Comparison of ENCODE assay signal across 15 mouse cellular contexts in the genomic region with DNA sequence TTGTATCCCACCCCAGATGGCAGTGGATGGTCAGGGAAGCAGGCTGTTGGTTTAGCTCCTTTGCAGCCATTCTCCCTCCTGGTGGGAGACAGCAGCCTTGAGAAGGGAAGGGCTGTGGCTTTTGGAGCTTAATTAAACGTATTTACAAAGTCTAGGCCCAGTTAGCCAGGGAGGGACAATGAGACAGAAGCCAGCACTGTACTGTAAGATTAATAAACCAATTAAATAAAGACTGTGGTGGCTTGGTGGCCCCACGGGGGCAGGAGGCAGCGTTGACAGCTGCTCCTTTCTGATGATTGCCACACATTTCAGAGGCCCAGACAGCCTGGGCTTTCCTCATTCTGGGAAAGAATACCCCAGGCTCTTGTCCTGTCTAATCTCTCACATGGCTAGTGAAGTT. TPM values are rescaled to one million over a fixed set of nuclear protein-coding genes. Genes with fewer than 3 reads are reported as not detected.
DNase-seq lines count a peak whose midpoint lies in the region; ATAC-seq and TF ChIP-seq lines count a peak whose summit lies in the region.
"Had no signal": no experiment of that assay in that cellular context is flagged by ENCODE, and none has a peak within 500 bp of the region (broad histone marks: within the 10 kb centered on the region; RNA-seq: fewer than 3 reads in every experiment).

No protein-coding gene starts in this region.

- peak; percentile 18; the same call in 1 of the 2 replicates for ATAC-seq in forebrain, embryonic 16.5 days
- peak; percentile 72 for ATAC-seq in midbrain, embryonic 11.5 days (ENCODE audit: low FRiP score)

- no peak overlapping the region for H3K9ac ChIP-seq in forebrain, embryonic 16.5 days (replicated peaks; ENCODE audit: low read depth, low read length)
- no peak overlapping the region for H3K9ac ChIP-seq in midbrain, embryonic 11.5 days (ENCODE audit: low read length)
- H3K9ac ChIP-seq: embryonic facial prominence, embryonic 15.5 days had no signal

- no peak for TF ChIP-seq CTCF in C2C12 (IDR thresholded peaks at IDR 0.05; ENCODE audit: control insufficient read depth, insufficient read depth, insufficient read length)

- no peak overlapping the region for H3K4me3 ChIP-seq in heart, embryonic 10.5 days
- H3K4me3 ChIP-seq in C2C12 (ENCODE audit: insufficient read depth, poor library complexity, severe bottlenecking): no peak overlapping the region
- H3K4me3 ChIP-seq in forebrain, embryonic 16.5 days (replicated peaks; ENCODE audit: low read length): no peak overlapping the region
- H3K4me3 ChIP-seq in midbrain, embryonic 11.5 days (ENCODE audit: low read depth, low read length): no peak overlapping the region
- H3K4me3 ChIP-seq: embryonic facial prominence, embryonic 15.5 days had no signal

- H3K36me3 ChIP-seq in heart, embryonic 10.5 days: no peaks in the 10 kb centered on the region
- H3K36me3 ChIP-seq in C2C12 (ENCODE audit: control insufficient read depth, insufficient read depth): no peaks in the 10 kb centered on the region
- no peaks in the 10 kb centered on the region for H3K36me3 ChIP-seq in forebrain, embryonic 16.5 days (ENCODE audit: control insufficient read depth, insufficient read depth)
- no peaks in the 10 kb centered on the region for H3K36me3 ChIP-seq in midbrain, embryonic 11.5 days (ENCODE audit: control insufficient read depth, insufficient read depth, low read length)
- H3K36me3 ChIP-seq: embryonic facial prominence, embryonic 15.5 days had no signal

- no peaks in the 10 kb centered on the region for H3K79me2 ChIP-seq in C2C12 (ENCODE audit: control insufficient read depth, insufficient read depth)

- H3K4me1 ChIP-seq in heart, embryonic 10.5 days: peaks cover 48% of the 10 kb centered on the region
- peaks cover 24% of the 10 kb centered on the region for H3K4me1 ChIP-seq in forebrain, embryonic 16.5 days (replicated peaks; ENCODE audit: control insufficient read depth, insufficient read depth, low read length)
- peaks cover 21% of the 10 kb centered on the region for H3K4me1 ChIP-seq in midbrain, embryonic 11.5 days (ENCODE audit: control insufficient read depth, insufficient read depth, low read length)

- WGBS in heart, embryonic 10.5 days: 10% methylated on average over 3 of the region's 3 CpGs
- 2% methylated on average over 3 of the region's 3 CpGs for WGBS in forebrain, embryonic 16.5 days
- 7% methylated on average over 3 of the region's 3 CpGs for WGBS in midbrain, embryonic 11.5 days

- H3K79me3 ChIP-seq in C2C12 (ENCODE audit: low read depth): no peaks in the 10 kb centered on the region

- H3K27ac ChIP-seq in heart, embryonic 10.5 days: peak overlapping the region; percentile 62
- H3K27ac ChIP-seq in forebrain, embryonic 16.5 days (ENCODE audit: low read length): no peak overlapping the region
- peak overlapping the region; percentile 68 for H3K27ac ChIP-seq in midbrain, embryonic 11.5 days (ENCODE audit: low read depth, low read length)
- H3K27ac ChIP-seq: embryonic facial prominence, embryonic 15.5 days had no signal

- no peak for DNase-seq in heart, embryonic 10.5 days (ENCODE audit: low spot score)
- no peak for DNase-seq in heart, adult 18-20 months
- peak; percentile 87 for DNase-seq in midbrain, embryonic 11.5 days (ENCODE audit: low spot score, missing footprints)
- DNase-seq in lung, postnatal 36 days: no peak
- DNase-seq in gastrocnemius, postnatal 4 days (ENCODE audit: low spot score in 2 of 2): no peak
- DNase-seq in adrenal gland, postnatal 14 days: no peak
- DNase-seq: kidney, postnatal 36 days; right cerebral cortex, postnatal 14 days; thymus, postnatal 36 days had no signal

- 0 out of 2 replicates have a peak, but pooled peaks cover 3% of the 10 kb centered on the region for H3K27me3 ChIP-seq in heart, embryonic 10.5 days (ENCODE audit: insufficient read depth, poor library complexity, severe bottlenecking)
- H3K27me3 ChIP-seq in C2C12 (ENCODE audit: control insufficient read depth, insufficient read depth, insufficient read length): no peaks in the 10 kb centered on the region
- no peaks in the 10 kb centered on the region for H3K27me3 ChIP-seq in forebrain, embryonic 16.5 days (replicated peaks; ENCODE audit: control insufficient read depth, insufficient read depth, low read length)
- H3K27me3 ChIP-seq in midbrain, embryonic 11.5 days (ENCODE audit: control insufficient read depth, insufficient read depth, low read length): no peaks in the 10 kb centered on the region
- H3K27me3 ChIP-seq: embryonic facial prominence, embryonic 15.5 days had no signal

- H3K4me2 ChIP-seq in forebrain, embryonic 16.5 days (ENCODE audit: low read length): no peak overlapping the region
- no peak overlapping the region for H3K4me2 ChIP-seq in midbrain, embryonic 11.5 days
- H3K4me2 ChIP-seq: embryonic facial prominence, embryonic 15.5 days had no signal

- no peak overlapping the region for H3ac ChIP-seq in C2C12 (ENCODE audit: control insufficient read depth, insufficient read length, low read depth)

- no peaks in the 10 kb centered on the region for H3K9me3 ChIP-seq in heart, embryonic 10.5 days
- no peaks in the 10 kb centered on the region for H3K9me3 ChIP-seq in forebrain, embryonic 16.5 days (ENCODE audit: control insufficient read depth, low read length)
- no peaks in the 10 kb centered on the region for H3K9me3 ChIP-seq in midbrain, embryonic 11.5 days (ENCODE audit: control insufficient read depth, low read length)
- H3K9me3 ChIP-seq: embryonic facial prominence, embryonic 15.5 days had no signal

TF ChIP-seq in C2C12, 6 proteins besides CTCF, POLR2A, EP300 and RAD21:
- TF ChIP-seq MYOD1 (IDR thresholded peaks at IDR 0.05; ENCODE audit: control insufficient read depth, insufficient read length, low read depth): peak; percentile 49
- no peak for TF ChIP-seq FOSL1 (IDR thresholded peaks at IDR 0.05; ENCODE audit: insufficient read depth, low read length, poor library complexity, severe bottlenecking)
- no peak for TF ChIP-seq MYOG (IDR thresholded peaks at IDR 0.05; ENCODE audit: control insufficient read depth, extremely low read depth, insufficient read length)
- TF ChIP-seq MAX (IDR thresholded peaks at IDR 0.05): no peak
- TF ChIP-seq USF1 (IDR thresholded peaks at IDR 0.05; ENCODE audit: low read depth): no peak
- peak; percentile 20 for TF ChIP-seq CEBPB (IDR thresholded peaks at IDR 0.05; ENCODE audit: low read depth)
TF ChIP-seq in C2C12: peak in this region for 2.

RNA-seq across cellular contexts. Expression of a gene that starts 19.4 kb away (rescaled TPM):
- 7.2 and 8.3 TPM in 2 replicates for polyA plus RNA-seq in heart, embryonic 10.5 days (2016; fragmentation: Nextera tagmentation; extraction: Ambion mirVana)
- under 1 TPM; 0.15 to 0.22 TPM for total RNA-seq in heart, adult 18-20 months (2021)
- polyA plus RNA-seq in C2C12 (2012; fragmentation: generic; extraction: Trizol): 1.2 TPM
- 49.9 and 51.9 TPM in 2 replicates for polyA plus RNA-seq in forebrain, embryonic 16.5 days (2015; fragmentation: Nextera tagmentation; extraction: Ambion mirVana)
- 17.1 and 20.1 TPM in 2 replicates for polyA plus RNA-seq in midbrain, embryonic 11.5 days (2014; fragmentation: Nextera tagmentation; extraction: Ambion mirVana)
- total RNA-seq in gastrocnemius, postnatal 4 days (2021): 1 to 10 TPM; 1.0 to 1.2 TPM
- 0.56 and 0.60 TPM in 2 replicates for total RNA-seq in adrenal gland, postnatal 14 days (2021)
- total RNA-seq: ES-E14; hematopoietic stem cell, adult 5-6 weeks; liver, adult 2 months had no signal
- polyA plus RNA-seq: liver, adult 2 months had no signal
